Mouse (Mus musculus) hindbrain, embryonic 14.5 days (tissue): Measurements from ENCODE around the gene Adamts9. TPM values are rescaled to one million over a fixed set of nuclear protein-coding genes. Genes with fewer than 3 reads are reported as not detected.

ENCODE experiments used
- ATAC-seq: fragments of 200-750 bp; cut with Nextera tagmentation; 2 replicates; pipeline ENCODE4 v1.8.0; 2017; ENCODE audit warnings: moderate number of reproducible peaks, mild to moderate bottlenecking, moderate TSS enrichment, moderate library complexity; ENCODE audit not compliant: low FRiP score
- DNase-seq: peaks from one replicate; pipeline ENCODE4 v3.0.0-alpha.2; 2015; ENCODE audit warnings: low spot score
- H3K27ac ChIP-seq: fragments of 300-500 bp; sonication (generic); 2 replicates; pipeline ENCODE4 v1.5.1; 2014; ENCODE audit warnings: mild to moderate bottlenecking, moderate library complexity
- H3K27me3 ChIP-seq: fragments of 300-500 bp; sonication (generic); 2 replicates; pipeline ENCODE4 v1.6.1; 2014; ENCODE audit warnings: mild to moderate bottlenecking, low read length, mixed read lengths; ENCODE audit not compliant: control insufficient read depth, insufficient read depth
- H3K36me3 ChIP-seq: fragments of 300-500 bp; sonication (generic); replicated peaks from 2 replicates; pipeline ENCODE4 v1.6.1; 2014; ENCODE audit not compliant: control insufficient read depth, insufficient read depth
- H3K4me1 ChIP-seq: fragments of 300-500 bp; sonication (generic); replicated peaks from 2 replicates; pipeline ENCODE4 v1.6.1; 2014; ENCODE audit warnings: antibody characterized with exemption, low read length, mixed read lengths; ENCODE audit not compliant: control insufficient read depth, insufficient read depth
- H3K4me2 ChIP-seq: fragments of 300-500 bp; sonication (generic); replicated peaks from 2 replicates; pipeline ENCODE4 v1.6.1; 2014; ENCODE audit warnings: mild to moderate bottlenecking, moderate library complexity
- H3K4me3 ChIP-seq: fragments of 300-500 bp; sonication (generic); replicated peaks from 2 replicates; pipeline ENCODE4 v1.5.1; 2014; ENCODE audit warnings: mild to moderate bottlenecking, low read length
- H3K9ac ChIP-seq: fragments of 300-500 bp; sonication (generic); 2 replicates; pipeline ENCODE4 v1.6.1; 2014
- H3K9me3 ChIP-seq: fragments of 300-500 bp; sonication (generic); 2 replicates; pipeline ENCODE4 v1.6.1; 2016; ENCODE audit warnings: low read length; ENCODE audit not compliant: control insufficient read depth
- WGBS: fragments of 180-500 bp; shearing (Covaris S2); extraction: QIAGEN DNeasy Blood & Tissue Kit; methylation state at CpG from one replicate; pipeline ENCODE4 v1.1.7; 2014; 5-methylcytosine and 5-hydroxymethylcytosine counted together
- polyA plus RNA-seq: library from polyadenylated mRNA; unstranded; fragments of >200 nt; fragmentation: Nextera tagmentation; extraction: Ambion mirVana; gene quantifications from 2 replicates; pipeline ENCODE4 v1.2.1, GENCODE M21; 2014

The Adamts9 gene
- polyA plus RNA-seq, 1 experiment from 2014 or later = 2.1 TPM

DNA sequence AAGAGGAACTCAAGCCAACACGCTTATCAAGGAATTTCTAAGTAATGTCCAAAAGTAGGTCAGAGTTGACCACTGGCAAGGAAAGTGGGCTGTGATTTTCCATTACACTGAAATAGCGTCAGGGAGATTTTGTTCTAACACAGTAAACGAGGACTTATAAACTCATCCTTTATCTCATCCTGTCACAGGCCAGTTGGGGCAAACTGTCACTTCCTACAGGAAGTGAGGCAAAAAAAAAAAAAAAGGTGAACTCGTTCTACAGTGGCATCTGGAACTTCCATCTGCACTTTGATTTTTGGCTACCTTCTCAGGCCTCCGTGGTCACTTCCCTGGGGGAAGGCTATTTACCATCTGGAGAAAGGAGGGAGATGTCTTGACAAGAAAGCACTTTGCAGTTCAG is 68.4 kb downstream of the Adamts9 start:
- DNase-seq (no peak), ATAC-seq (no peak)

GRCm38 (mm10) chr6:92872766-92873165 is 70.5 kb downstream of the Adamts9 start:
- H3K9ac ChIP-seq = no peak overlapping the region

More for the DNA sequence above, 68.4 kb downstream of the Adamts9 start:
- Histone ChIP-seq H3K4me1 (no peaks in the 10 kb centered on the region), H3K4me3 (no peak overlapping the region), H3K36me3 (no peaks in the 10 kb centered on the region), H3K4me2 (no peak overlapping the region), H3K27me3 (no peaks in the 10 kb centered on the region), H3K9ac (no peak overlapping the region), H3K9me3 (no peaks in the 10 kb centered on the region), H3K27ac (no peak overlapping the region)
- whole genome bisulfite sequencing = 83% methylated on average over 5 of the region's 5 CpGs

GRCm38 (mm10) chr6:92871813-92872212 is 71.5 kb downstream of the Adamts9 start:
- WGBS = 66% methylated on average over 4 of the region's 4 CpGs
- no peak overlapping the region for H3K4me2 ChIP-seq

More at GRCm38 (mm10) chr6:92872766-92873165, 70.5 kb downstream of the Adamts9 start:
- ATAC-seq (no peak), DNase-seq (no peak)
- Histone ChIP-seq H3K27me3 (no peaks in the 10 kb centered on the region), H3K27ac (no peak overlapping the region), H3K4me3 (no peak overlapping the region), H3K4me2 (no peak overlapping the region), H3K36me3 (no peaks in the 10 kb centered on the region), H3K4me1 (0 out of 2 replicates have a peak, but pooled peaks cover 7% of the 10 kb centered on the region), H3K9me3 (no peaks in the 10 kb centered on the region)
- 85% methylated on average over 10 of the region's 10 CpGs for WGBS

GRCm38 (mm10) chr6:92869582-92870219 is 73.6 kb downstream of the Adamts9 start:
- H3K36me3 ChIP-seq = no peaks in the 10 kb centered on the region
- no peak overlapping the region for H3K27ac ChIP-seq
- DNase-seq (no peak), ATAC-seq (no peak)
- 0 out of 2 replicates have a peak, but pooled peaks cover 7% of the 10 kb centered on the region for H3K4me1 ChIP-seq
- no peak overlapping the region for H3K9ac ChIP-seq
- 62% methylated on average over 16 of the region's 16 CpGs for WGBS
- H3K4me3 ChIP-seq = no peak overlapping the region
- no peak overlapping the region for H3K4me2 ChIP-seq
- H3K27me3 ChIP-seq = no peaks in the 10 kb centered on the region
- no peaks in the 10 kb centered on the region for H3K9me3 ChIP-seq

More at GRCm38 (mm10) chr6:92871813-92872212, 71.5 kb downstream of the Adamts9 start:
- no peak overlapping the region for H3K4me3 ChIP-seq
- ATAC-seq (no peak), DNase-seq (no peak)
- H3K27me3 ChIP-seq = no peaks in the 10 kb centered on the region
- H3K27ac ChIP-seq = no peak overlapping the region
- H3K9me3 ChIP-seq = no peaks in the 10 kb centered on the region
- H3K4me1 ChIP-seq = 0 out of 2 replicates have a peak, but pooled peaks cover 7% of the 10 kb centered on the region
- H3K36me3 ChIP-seq = no peaks in the 10 kb centered on the region
- H3K9ac ChIP-seq = no peak overlapping the region

DNA sequence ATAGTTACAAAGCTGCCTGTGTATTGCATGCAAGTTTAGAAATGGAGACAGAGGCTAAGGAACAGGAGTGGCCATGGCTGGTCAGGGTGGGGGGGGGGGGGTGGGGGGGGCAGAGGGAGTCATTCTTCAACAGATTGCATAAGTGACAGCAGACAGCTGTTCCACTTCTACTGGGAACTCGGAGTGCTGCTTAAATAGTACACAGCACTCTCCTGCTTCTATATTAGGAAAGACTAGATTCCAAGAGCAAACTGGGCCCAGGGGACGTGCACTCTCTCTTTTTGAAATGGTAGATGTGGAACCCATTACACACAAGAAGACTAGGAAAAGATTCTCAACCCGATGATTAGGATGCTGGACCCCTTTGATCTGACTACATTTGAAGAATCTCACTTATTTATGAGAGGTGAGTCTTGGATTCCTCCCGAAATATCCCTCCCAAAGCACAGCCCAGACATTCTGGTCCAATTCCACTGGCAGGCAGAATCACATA is 74.2 kb downstream of the Adamts9 start, which contains the start of gene Gm15737:
Gene Gm15737 (plus strand): TSS at position 269 of the 493 bp plus-strand sequence.
- H3K9me3 ChIP-seq = no peaks in the 10 kb centered on the region
- no peak within 1 kb of the TSS for H3K4me2 ChIP-seq
- H3K36me3 ChIP-seq = no peaks in the 10 kb centered on the region
- DNase-seq = no peak
- H3K4me1 ChIP-seq = 0 out of 2 replicates have a peak, but pooled peaks cover 7% of the 10 kb centered on the region
- no peak for ATAC-seq
- no peaks in the 10 kb centered on the region for H3K27me3 ChIP-seq
- H3K4me3 ChIP-seq = no peak within 1 kb of the TSS
- H3K27ac ChIP-seq = no peak within 1 kb of the TSS
- no peak within 1 kb of the TSS for H3K9ac ChIP-seq
- 69% methylated on average over 4 of the region's 4 CpGs for WGBS

DNA sequence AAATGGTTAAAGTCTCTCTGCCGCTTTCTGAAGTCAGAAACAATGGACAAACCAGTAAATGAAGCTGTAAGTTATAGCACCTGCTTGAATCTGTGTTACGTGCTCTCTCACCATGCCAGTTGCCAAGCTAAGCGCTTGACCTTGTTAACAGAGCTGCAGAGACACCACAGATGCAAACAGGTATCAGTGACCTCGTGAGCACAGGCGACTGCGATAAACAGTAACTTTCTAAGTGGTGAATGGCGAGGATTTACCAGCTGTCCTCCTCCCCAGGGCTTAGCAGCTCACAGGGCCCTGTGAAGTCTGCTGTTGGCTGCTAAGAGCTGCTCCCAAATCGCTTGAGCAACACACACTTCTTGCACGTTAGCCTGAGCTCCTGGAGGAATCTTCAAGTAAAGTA is 80.7 kb downstream of the Adamts9 start:
- no peaks in the 10 kb centered on the region for H3K27me3 ChIP-seq
- ATAC-seq (no peak), DNase-seq (no peak)
- H3K27ac ChIP-seq = no peak overlapping the region
- no peak overlapping the region for H3K9ac ChIP-seq
- H3K9me3 ChIP-seq = no peaks in the 10 kb centered on the region
- H3K4me1 ChIP-seq = no peaks in the 10 kb centered on the region
- no peak overlapping the region for H3K4me3 ChIP-seq
- no peaks in the 10 kb centered on the region for H3K36me3 ChIP-seq
- no peak overlapping the region for H3K4me2 ChIP-seq
- 81% methylated on average over 9 of the region's 9 CpGs for WGBS

DNA sequence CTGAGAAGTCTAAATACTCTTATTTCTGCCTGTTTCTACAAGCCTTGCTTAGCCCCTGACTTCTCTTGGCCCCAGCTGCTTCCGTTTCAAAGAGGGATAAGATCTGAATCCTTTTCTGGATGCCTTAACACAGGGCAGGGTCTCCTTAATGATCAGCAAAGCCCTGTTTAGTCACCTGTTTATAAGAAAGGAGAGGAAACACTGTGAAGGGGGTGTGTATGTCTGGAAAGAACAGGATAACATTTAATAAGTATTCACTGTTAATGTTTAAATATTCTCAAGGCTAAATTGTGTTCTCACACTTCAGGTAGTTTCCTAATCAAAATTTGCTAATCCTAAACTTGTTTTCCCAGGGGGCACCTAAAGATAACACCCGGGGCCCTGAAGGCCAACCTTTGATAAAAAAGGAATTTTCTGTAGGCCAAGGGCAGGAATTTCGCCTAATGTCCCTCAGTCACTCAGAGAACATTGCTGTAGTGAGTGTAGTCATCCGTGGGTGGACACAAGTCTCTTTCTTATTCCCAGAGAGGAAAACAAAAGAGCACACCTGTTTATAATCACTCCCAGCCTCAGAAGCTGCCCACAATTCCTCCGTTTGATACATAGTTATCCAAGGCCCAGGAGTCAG is 82.9 kb downstream of the Adamts9 start:
- WGBS = 85% methylated on average over 5 of the region's 5 CpGs
- no peak overlapping the region for H3K27ac ChIP-seq
- H3K9me3 ChIP-seq = no peaks in the 10 kb centered on the region
- no peak overlapping the region for H3K9ac ChIP-seq
- no peak overlapping the region for H3K4me3 ChIP-seq
- no peaks in the 10 kb centered on the region for H3K27me3 ChIP-seq
- ATAC-seq (no peak), DNase-seq (no peak)
- no peaks in the 10 kb centered on the region for H3K36me3 ChIP-seq
- H3K4me2 ChIP-seq = no peak overlapping the region
- no peaks in the 10 kb centered on the region for H3K4me1 ChIP-seq

DNA sequence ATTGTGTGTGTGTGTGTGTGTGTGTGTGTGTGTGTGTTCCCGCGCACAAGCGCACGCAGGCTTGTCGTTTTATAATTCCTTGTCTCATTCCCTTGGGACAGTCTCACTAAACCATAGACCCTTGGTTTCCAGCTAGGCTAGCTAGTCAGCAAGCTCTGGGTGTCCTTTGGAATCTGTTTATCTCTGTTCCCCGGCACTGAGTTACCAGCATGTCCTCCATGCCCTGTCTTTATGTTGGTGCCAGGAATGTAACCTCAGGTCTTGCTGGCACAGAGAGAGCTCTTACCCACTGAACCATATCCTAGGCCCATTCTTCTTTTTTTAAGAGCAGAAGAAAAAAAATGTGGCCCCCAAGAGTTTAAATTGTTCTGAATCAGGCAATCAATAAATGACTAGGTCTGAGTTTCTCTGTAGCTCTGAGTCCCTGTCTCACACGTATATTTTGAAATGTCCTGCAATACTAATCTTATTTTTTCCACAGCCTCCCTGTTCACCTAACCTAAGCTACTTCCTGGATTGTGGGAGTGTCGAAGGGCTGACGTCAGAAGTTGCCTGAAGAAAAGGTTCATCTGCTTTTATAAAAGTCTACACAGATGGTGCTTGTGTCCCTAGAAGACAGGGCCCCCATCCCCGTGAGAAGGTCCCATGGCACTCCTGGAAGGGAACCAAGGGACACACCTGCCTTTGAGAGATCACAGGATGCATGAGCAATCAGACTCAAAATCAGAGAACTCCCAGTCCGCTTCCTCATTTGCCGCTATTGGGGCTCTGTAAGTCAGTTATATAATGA is 84.4 kb downstream of the Adamts9 start:
- DNase-seq (no peak), ATAC-seq (no peak)
- Histone ChIP-seq H3K27me3 (no peaks in the 10 kb centered on the region), H3K9me3 (no peaks in the 10 kb centered on the region), H3K4me3 (no peak overlapping the region), H3K4me1 (no peaks in the 10 kb centered on the region), H3K9ac (no peak overlapping the region), H3K27ac (no peak overlapping the region), H3K4me2 (no peak overlapping the region), H3K36me3 (no peaks in the 10 kb centered on the region)
- WGBS = 79% methylated on average over 12 of the region's 12 CpGs

DNA sequence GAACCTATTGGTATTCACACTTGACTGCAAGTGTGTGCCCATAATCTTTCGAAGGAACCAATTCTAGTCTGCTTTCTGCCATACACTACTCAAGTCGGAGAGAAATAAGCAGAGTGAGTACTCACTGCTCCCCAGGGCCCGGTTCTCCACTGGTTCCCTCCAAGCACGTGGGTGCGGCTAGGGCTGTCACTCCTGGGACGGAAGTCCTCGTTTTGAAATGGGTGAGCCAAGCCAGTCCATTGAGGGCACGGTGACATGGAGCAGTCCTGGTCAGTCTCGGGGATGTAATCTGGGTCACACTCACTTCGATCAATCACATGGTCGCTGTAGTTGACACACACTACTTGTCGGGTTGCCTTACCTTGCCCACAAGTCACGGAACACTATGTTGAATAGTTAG is 85.5 kb downstream of the Adamts9 start:
- Histone ChIP-seq H3K4me2 (no peak overlapping the region), H3K27me3 (no peaks in the 10 kb centered on the region), H3K9me3 (no peaks in the 10 kb centered on the region), H3K4me1 (no peaks in the 10 kb centered on the region), H3K9ac (no peak overlapping the region), H3K27ac (no peak overlapping the region), H3K4me3 (no peak overlapping the region), H3K36me3 (no peaks in the 10 kb centered on the region)
- 90% methylated on average over 13 of the region's 13 CpGs for WGBS
- DNase-seq (no peak), ATAC-seq (no peak)
